Mouse (Mus musculus) heart, postnatal 25 days (tissue): ENCODE measurements at regions not wholly inside any gene's neighbourhood (a gene's known extent, or its start where the extent isn't known, plus 50 kb on each side); places are given as distances from the start of the nearest gene placed in this dataset. TPM values are rescaled to one million over a fixed set of nuclear protein-coding genes. Genes with fewer than 3 reads are reported as not detected.

ENCODE experiments used
- DNase-seq: peaks from one replicate; pipeline ENCODE4 v3.0.0; 2022; ENCODE audit warnings: low spot score
- intact Hi-C: fragments of 180-260 bp; cut with DNase I; formaldehyde crosslinking; loops from one replicate; pipeline ENCODE4 v1.15.1; 2025
- microRNA-seq: library from miRNA; unstranded; fragments of <30 nt; microRNA quantifications from one replicate; pipeline ENCODE4 v1.2.0, GENCODE M21; 2022

GRCm38 (mm10) chr3:137785871-137786270, 78.4 kb upstream of the H2afz start:
- no peak for DNase-seq
- intact Hi-C loops = no loop called here

GRCm38 (mm10) chr3:137789671-137790070, 74.6 kb upstream of the H2afz start:
- no peak for DNase-seq
- intact Hi-C loops = no loop called here

- intact Hi-C loops = no loop called here
Observed at GRCm38 (mm10) chr3:137790340-137790739, 73.9 kb upstream of the H2afz start.

GRCm38 (mm10) chr3:137795754-137796315, 68.5 kb upstream of the H2afz start:
- intact Hi-C loops = no loop called here

More at GRCm38 (mm10) chr3:137790340-137790739, 73.9 kb upstream of the H2afz start:
- DNase-seq = no peak

GRCm38 (mm10) chr3:137798769-137799168, 65.5 kb upstream of the H2afz start:
- DNase-seq = no peak
- intact Hi-C loops = no loop called here

More at GRCm38 (mm10) chr3:137795754-137796315, 68.5 kb upstream of the H2afz start:
- DNase-seq = no peak

GRCm38 (mm10) chr3:137801402-137802020, 62.8 kb upstream of the H2afz start:
- DNase-seq = no peak
- intact Hi-C loops = no loop called here

- no peak for DNase-seq
- intact Hi-C loops = no loop called here
Observed at GRCm38 (mm10) chr3:137807423-137807822, 56.9 kb upstream of the H2afz start.

- intact Hi-C loops = no loop called here
- DNase-seq = no peak
Observed at GRCm38 (mm10) chr3:137807913-137808684, 56.2 kb upstream of the H2afz start.

GRCm38 (mm10) chr3:137810123-137810522, 54.2 kb upstream of the H2afz start:
- intact Hi-C loops = no loop called here

More at GRCm38 (mm10) chr3:137810123-137810522, 54.2 kb upstream of the H2afz start:
- no peak for DNase-seq

Small RNA genes lying in the stretch of these regions (microRNA-seq; reads per million reads assigned to microRNA genes)
- not detected for gene Mir6380
